Mouse (Mus musculus): ENCODE data around the gene Ildr2. TPM values are rescaled to one million over a fixed set of nuclear protein-coding genes. Genes with fewer than 3 reads are reported as not detected.

The Ildr2 gene
- polyA plus RNA-seq, 1 experiment from 2014 or later, result 4.1 TPM

DNA sequence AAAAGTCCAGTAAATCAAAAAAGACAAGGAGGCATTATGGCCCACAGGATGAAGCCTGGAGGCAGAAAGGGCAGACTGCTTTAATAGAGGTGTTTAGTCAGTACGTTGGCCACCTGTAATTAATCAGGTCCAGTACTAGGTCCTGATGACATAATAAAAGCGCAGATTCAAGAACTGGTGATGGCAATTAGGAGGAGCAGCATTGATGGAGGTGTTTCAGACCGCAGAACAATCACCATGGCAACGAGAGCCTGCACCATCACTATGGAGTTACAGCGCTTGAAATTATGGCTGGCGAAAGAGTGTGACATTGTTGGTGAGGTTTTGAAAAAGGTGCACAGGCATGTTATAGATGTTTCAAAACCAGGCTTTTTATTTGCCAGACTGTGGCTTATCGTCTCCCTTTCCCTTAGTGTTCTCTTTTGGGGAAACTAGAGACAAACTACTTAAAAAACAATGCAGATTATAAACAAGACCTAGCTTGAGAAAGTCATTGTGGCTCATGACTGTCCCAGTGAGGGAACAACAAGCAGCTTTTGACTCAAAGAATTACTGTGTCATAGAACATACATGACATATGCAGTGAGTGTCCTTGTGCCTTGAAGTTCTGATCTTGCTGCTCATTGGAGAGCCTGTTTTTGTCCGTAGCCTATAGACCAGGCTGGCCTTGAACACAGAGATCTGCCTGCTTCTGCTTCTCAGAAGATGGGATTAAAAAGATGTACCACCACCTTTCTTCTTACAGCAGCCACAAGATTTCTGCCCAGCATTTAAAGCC is 90.5 kb downstream of the Ildr2 start:
- H3K27ac ChIP-seq (replicated peaks), result no peak overlapping the region
- peak; percentile 79; the same call in 1 of the 2 replicates for ATAC-seq (ENCODE audit: low FRiP score, low read depth)

DNA sequence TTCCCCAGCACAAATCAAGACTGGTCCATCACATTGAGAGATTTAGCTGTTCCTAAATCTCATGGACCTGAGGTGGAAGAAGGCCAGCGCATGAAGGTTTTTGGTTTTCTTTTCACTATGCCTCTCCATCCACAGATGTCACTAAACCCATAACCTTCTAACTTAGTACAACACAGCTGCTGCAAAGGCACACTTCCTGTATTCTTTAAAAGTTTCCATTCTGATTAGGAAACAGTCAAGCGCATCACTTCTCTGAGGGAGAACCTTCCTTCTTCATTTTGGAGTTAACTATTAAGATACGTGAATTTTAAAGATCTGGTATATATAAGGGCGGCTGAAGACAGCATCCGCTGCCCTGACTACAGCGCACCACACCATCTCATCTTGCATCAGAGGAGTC is 91.7 kb downstream of the Ildr2 start:
- no peak for ATAC-seq (ENCODE audit: low FRiP score, low read depth)
- 96% methylated on average over 6 of the region's 6 CpGs for WGBS

More for the DNA sequence above, 90.5 kb downstream of the Ildr2 start:
- WGBS, result 26% methylated on average over 8 of the region's 8 CpGs
- Histone ChIP-seq H3K9me3 (no peaks in the 10 kb centered on the region), H3K4me1 (replicated peaks) (peaks cover 13% of the 10 kb centered on the region), H3K4me3 (no peak overlapping the region), H3K9ac (no peak overlapping the region), H3K27me3 (no peaks in the 10 kb centered on the region), H3K4me2 (no peak overlapping the region), H3K36me3 (no peaks in the 10 kb centered on the region)

DNA sequence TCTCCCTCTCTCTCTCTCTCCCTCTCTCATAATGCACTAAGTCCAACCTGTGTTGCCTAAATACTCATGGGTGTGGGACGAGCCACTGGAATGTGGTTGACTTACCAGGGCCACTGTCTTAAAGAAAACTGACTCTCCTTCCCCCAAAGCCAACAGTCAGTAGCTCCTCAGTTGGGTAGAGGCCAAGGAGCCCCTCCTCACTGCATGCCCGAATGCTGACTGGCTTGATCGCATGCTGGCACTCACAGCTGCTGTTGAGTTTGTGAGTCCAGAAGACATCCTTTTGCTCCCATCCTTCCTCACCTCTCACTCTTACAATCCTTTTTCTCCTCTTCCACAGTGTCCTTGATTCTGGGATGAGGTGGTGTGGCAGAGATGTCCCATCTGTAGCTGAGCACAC is 93.0 kb downstream of the Ildr2 start:
- H3K4me2 ChIP-seq, result no peak overlapping the region
- no peak overlapping the region for H3K27ac ChIP-seq (replicated peaks)
- no peak overlapping the region for H3K4me3 ChIP-seq
- no peak overlapping the region for H3K9ac ChIP-seq
- H3K4me1 ChIP-seq (replicated peaks), result peaks cover 13% of the 10 kb centered on the region
- no peaks in the 10 kb centered on the region for H3K36me3 ChIP-seq
- H3K9me3 ChIP-seq, result no peaks in the 10 kb centered on the region
- no peak for ATAC-seq (ENCODE audit: low FRiP score, low read depth)
- no peaks in the 10 kb centered on the region for H3K27me3 ChIP-seq
- WGBS, result 67% methylated on average over 3 of the region's 3 CpGs

More for the DNA sequence above, 91.7 kb downstream of the Ildr2 start:
- H3K4me1 ChIP-seq (replicated peaks), result peaks cover 13% of the 10 kb centered on the region
- H3K4me3 ChIP-seq, result no peak overlapping the region
- H3K36me3 ChIP-seq, result no peaks in the 10 kb centered on the region
- H3K9me3 ChIP-seq, result no peaks in the 10 kb centered on the region
- no peak overlapping the region for H3K9ac ChIP-seq
- no peaks in the 10 kb centered on the region for H3K27me3 ChIP-seq
- H3K27ac ChIP-seq (replicated peaks), result no peak overlapping the region
- H3K4me2 ChIP-seq, result no peak overlapping the region

DNA sequence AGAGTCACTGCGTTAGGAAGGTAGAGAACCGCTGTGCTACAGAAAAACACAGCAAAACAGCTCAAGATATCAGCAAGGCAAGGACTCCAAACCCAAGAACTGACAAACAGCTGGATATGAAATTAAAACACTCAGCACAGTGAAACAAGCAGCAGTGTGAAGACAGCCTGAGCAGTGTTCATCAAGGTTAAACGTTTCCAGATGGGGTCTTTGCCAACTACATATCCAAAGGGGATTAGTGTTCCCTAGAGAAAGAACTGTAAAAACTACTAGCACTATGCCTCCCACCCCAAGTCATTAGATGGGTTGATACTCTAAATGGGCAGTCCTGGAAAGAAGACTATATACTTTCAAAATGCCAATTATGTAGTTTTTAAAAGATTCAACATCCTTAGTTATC is 95.4 kb downstream of the Ildr2 start:
- H3K4me3 ChIP-seq, result no peak overlapping the region
- no peak overlapping the region for H3K4me2 ChIP-seq
- H3K9me3 ChIP-seq, result no peaks in the 10 kb centered on the region
- H3K9ac ChIP-seq, result no peak overlapping the region
- H3K27ac ChIP-seq (replicated peaks), result no peak overlapping the region
- H3K36me3 ChIP-seq, result no peaks in the 10 kb centered on the region
- H3K27me3 ChIP-seq, result no peaks in the 10 kb centered on the region
- ATAC-seq (ENCODE audit: low FRiP score, low read depth), result no peak
- WGBS, result 76% methylated on average over 3 of the region's 3 CpGs
- H3K4me1 ChIP-seq (replicated peaks), result peaks cover 4% of the 10 kb centered on the region

DNA sequence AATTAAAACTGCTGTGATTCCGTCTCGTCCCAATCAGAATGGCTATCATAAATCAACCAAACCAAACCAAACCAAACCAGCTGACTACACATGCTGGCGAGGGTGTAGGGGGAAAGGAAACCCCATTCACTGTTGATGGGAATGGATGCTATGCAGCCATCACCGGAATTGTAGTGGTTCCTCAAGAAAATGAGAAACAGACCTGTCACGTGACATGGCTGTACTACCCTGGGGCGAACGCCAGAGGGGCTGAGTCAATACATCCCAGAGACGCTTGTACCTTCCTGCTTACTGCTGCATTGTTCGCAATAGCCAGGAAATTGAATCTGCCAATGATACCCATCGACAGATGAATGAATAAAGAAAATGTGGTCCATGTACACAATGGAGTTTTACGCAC is 95.8 kb downstream of the Ildr2 start:
- Histone ChIP-seq H3K27me3 (no peaks in the 10 kb centered on the region), H3K4me3 (no peak overlapping the region), H3K9me3 (no peaks in the 10 kb centered on the region), H3K4me1 (replicated peaks) (0 out of 2 replicates have a peak, but pooled peaks cover under 1% of the 10 kb centered on the region), H3K36me3 (no peaks in the 10 kb centered on the region), H3K4me2 (no peak overlapping the region), H3K9ac (no peak overlapping the region), H3K27ac (replicated peaks) (no peak overlapping the region)
- ATAC-seq (ENCODE audit: low FRiP score, low read depth), result no peak
- 79% methylated on average over 11 of the region's 11 CpGs for WGBS

DNA sequence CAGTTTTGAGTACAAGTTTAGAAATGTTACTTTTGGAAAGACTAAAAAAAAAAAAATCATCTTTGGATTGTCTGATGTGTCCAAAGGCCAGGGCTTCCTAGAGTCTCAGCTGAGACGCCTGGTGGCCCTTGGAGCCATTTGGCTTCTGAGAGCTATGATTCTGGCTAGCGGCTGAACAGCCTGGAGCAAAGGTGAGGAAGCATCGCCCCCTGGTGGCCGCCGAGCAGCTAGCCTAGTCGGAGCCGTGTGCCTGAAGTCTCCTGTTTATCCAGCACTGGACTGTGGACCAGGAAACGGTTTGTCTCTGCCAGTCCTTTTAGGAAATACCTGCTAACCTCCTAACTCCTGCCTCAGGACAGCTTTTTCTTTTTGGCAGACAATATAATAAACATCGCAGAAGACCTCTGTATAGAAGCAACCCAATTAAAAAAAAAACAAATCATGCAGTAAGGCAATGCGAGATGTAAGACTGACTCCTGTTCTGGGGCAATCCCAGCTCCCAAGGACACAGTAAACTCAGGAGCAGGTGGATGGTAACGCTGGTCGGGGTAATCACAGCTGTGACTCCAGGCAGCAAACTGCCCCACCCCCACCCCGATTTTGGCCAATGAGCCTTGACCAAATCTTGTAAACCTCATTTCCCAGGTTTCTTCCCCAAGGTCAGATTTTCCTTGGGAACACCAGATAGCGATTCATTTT is 106.4 kb downstream of the Ildr2 start:
- Histone ChIP-seq H3K4me2 (no peak overlapping the region), H3K27me3 (no peaks in the 10 kb centered on the region), H3K36me3 (no peaks in the 10 kb centered on the region), H3K4me1 (replicated peaks) (no peaks in the 10 kb centered on the region), H3K27ac (replicated peaks) (no peak overlapping the region), H3K4me3 (no peak overlapping the region), H3K9me3 (no peaks in the 10 kb centered on the region), H3K9ac (no peak overlapping the region)
- ATAC-seq (ENCODE audit: low FRiP score, low read depth), result peak; percentile 94
- WGBS, result 20% methylated on average over 14 of the region's 14 CpGs

DNA sequence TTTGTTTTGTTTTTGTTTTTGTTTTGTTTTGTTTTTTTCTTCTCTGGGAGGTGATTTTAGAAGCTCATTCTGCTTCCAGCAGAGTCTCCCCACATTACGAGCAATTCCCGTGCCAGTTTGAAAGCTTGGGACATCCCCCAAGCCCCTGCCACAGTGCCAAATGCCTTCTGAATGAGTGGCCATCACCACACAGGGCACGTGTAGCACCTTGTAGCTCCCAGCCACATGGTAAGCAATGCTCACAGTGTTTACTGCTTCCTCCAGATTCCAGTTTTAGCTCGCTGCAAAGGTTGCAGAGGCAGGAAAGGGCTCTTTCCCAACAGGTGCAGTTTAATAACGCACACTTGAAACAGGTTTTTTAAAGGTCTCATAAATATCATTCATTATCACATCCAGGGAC is 107.0 kb downstream of the Ildr2 start:
- Histone ChIP-seq H3K4me2 (no peak overlapping the region), H3K36me3 (no peaks in the 10 kb centered on the region), H3K4me1 (replicated peaks) (no peaks in the 10 kb centered on the region), H3K27ac (replicated peaks) (no peak overlapping the region), H3K9me3 (no peaks in the 10 kb centered on the region), H3K27me3 (no peaks in the 10 kb centered on the region), H3K9ac (no peak overlapping the region), H3K4me3 (no peak overlapping the region)
- whole genome bisulfite sequencing, result 73% methylated on average over 5 of the region's 5 CpGs
- ATAC-seq (ENCODE audit: low FRiP score, low read depth), result no peak

DNA sequence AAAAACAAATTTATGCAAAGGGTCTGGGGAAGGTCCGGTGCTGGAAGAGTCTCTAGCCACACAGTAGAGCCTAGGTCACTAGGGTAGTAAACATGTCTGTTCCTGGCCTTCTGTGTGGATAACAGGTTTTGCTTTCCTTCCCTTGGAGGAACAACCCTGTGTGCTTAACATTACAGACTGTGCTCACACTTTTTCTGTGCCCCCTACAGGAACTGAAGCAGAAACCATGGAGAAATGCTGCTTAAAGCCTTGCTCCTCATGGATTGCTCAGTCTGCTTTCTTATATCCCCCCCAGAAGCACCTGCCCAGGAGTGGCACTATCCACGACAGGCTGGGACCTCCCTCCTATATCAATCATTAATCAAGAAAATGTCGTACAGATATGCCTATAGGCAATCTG is 107.9 kb downstream of the Ildr2 start:
- Histone ChIP-seq H3K36me3 (no peaks in the 10 kb centered on the region), H3K4me1 (replicated peaks) (no peaks in the 10 kb centered on the region), H3K27ac (replicated peaks) (no peak overlapping the region), H3K4me3 (no peak overlapping the region), H3K9ac (no peak overlapping the region), H3K27me3 (no peaks in the 10 kb centered on the region), H3K4me2 (no peak overlapping the region), H3K9me3 (no peaks in the 10 kb centered on the region)
- 69% methylated on average over 3 of the region's 3 CpGs for WGBS
- ATAC-seq (ENCODE audit: low FRiP score, low read depth), result no peak

DNA sequence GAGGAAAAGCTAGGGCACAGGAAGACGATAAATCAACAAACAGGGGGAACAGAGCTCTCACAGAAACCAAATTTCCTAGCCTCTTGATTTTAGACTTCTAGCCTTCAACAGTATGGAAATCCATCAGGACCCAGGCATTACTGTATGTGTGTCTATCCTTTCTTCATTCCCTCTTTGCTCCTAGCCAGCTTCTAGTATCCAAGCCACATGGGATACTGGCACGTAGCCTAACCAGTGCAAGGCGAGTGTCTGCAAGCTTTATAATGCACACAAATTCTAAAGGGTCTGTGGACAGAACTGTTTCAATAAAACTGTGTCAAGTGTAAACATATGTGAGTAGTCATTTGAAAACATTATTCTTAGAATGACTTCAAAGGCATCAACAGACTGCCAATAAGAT is 108.7 kb downstream of the Ildr2 start:
- no peaks in the 10 kb centered on the region for H3K36me3 ChIP-seq
- no peaks in the 10 kb centered on the region for H3K9me3 ChIP-seq
- WGBS, result 80% methylated on average over 3 of the region's 3 CpGs
- no peak for ATAC-seq (ENCODE audit: low FRiP score, low read depth)
- H3K4me3 ChIP-seq, result no peak overlapping the region
- no peak overlapping the region for H3K9ac ChIP-seq
- no peak overlapping the region for H3K4me2 ChIP-seq
- H3K4me1 ChIP-seq (replicated peaks), result no peaks in the 10 kb centered on the region
- H3K27ac ChIP-seq (replicated peaks), result no peak overlapping the region
- no peaks in the 10 kb centered on the region for H3K27me3 ChIP-seq

DNA sequence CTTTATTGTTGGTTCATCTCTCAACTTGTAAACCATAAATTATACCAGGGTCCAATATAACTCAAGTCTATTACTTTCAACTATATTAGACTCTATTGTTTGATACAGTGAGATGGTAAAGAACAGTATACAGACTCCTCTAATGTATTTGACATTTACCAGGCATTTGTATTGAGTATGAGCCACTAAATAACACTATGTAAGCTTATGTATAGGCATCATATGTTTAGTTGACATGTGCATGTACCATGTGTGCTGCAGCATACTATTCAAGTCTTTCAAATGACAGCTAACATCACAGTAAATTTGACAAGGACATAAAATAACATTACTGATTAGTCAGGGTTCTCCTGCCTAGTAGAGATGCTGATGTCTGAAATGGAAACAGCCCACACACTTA is 109.2 kb downstream of the Ildr2 start:
- H3K27me3 ChIP-seq, result no peaks in the 10 kb centered on the region
- no peaks in the 10 kb centered on the region for H3K36me3 ChIP-seq
- no peak overlapping the region for H3K4me3 ChIP-seq
- H3K9ac ChIP-seq, result no peak overlapping the region
- H3K9me3 ChIP-seq, result no peaks in the 10 kb centered on the region
- ATAC-seq (ENCODE audit: low FRiP score, low read depth), result no peak
- no peak overlapping the region for H3K4me2 ChIP-seq
- no peaks in the 10 kb centered on the region for H3K4me1 ChIP-seq (replicated peaks)
- no peak overlapping the region for H3K27ac ChIP-seq (replicated peaks)

Data from hindbrain, embryonic 15.5 days (tissue).